Mouse (Mus musculus): ENCODE data around the gene Sugp2. TPM values are rescaled to one million over a fixed set of nuclear protein-coding genes. Genes with fewer than 3 reads are reported as not detected.
A peak's percentile ranks its signal among the peaks of the same experiment; 100 is the strongest.
"Not testable (repeated sequence)": the region's sequence is repeated elsewhere in the genome, so short reads cannot be mapped to it uniquely, and the experiment has no call there.

Sugp2 gene
- total and polyA plus RNA-seq, 2 experiments, result 5.3 to 12.4 TPM

GRCm38 (mm10) chr8:70215092-70215491 lies 18.9 kb upstream of the Sugp2 start:
- 84% methylated on average over 5 of the region's 5 CpGs for WGBS
- H3K4me1 ChIP-seq (ENCODE audit: control insufficient read depth, insufficient read depth, low read length), result peaks cover 26% of the 10 kb centered on the region

DNA sequence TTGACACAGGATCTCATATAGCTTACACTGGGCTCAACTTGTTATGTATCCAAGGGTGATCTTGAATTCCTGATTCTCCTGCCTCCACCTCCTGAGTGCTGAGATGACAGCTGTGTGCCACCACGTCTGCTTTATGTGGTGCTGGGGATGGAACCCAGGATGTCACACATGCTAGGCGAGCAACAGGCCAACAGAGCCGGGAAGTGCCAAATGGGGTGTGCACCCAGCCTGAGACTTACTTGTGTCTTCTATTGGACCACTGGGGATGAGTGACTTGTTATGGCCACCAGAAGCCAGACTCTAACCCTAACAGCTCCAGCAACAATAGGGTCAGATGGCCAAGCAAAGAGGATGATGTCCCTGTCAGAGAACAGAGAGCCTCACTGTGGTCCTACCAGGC lies 17.9 kb upstream of the Sugp2 start:
- not testable (repeated sequence) for DNase-seq (ENCODE audit: extremely low read depth, low read depth, low spot score); H3K79me2 ChIP-seq (ENCODE audit: control insufficient read depth, insufficient read depth, low read length); H3K36me3 ChIP-seq (ENCODE audit: control insufficient read depth, insufficient read depth, low read length); H3K4me3 ChIP-seq (ENCODE audit: insufficient read depth, low read depth, low read length); H3K27me3 ChIP-seq (ENCODE audit: control insufficient read depth, insufficient read depth, low read length); H3K27ac ChIP-seq (replicated peaks; ENCODE audit: insufficient read depth, low read depth, low read length); H3K9ac ChIP-seq (ENCODE audit: low read depth, low read length)
- 49% methylated on average over 3 of the region's 3 CpGs for WGBS
- peaks cover 35% of the 10 kb centered on the region for H3K4me1 ChIP-seq (ENCODE audit: control insufficient read depth, insufficient read depth, low read length)

More at GRCm38 (mm10) chr8:70215092-70215491, 18.9 kb upstream of the Sugp2 start:
- Histone ChIP-seq H3K27me3 (ENCODE audit: control insufficient read depth, insufficient read depth, low read length) (no peaks in the 10 kb centered on the region), H3K79me2 (ENCODE audit: control insufficient read depth, insufficient read depth, low read length) (peaks cover 16% of the 10 kb centered on the region; the same call in 1 of the 2 replicates), H3K36me3 (ENCODE audit: control insufficient read depth, insufficient read depth, low read length) (no peaks in the 10 kb centered on the region), H3K9ac (ENCODE audit: low read depth, low read length) (no peak overlapping the region), H3K4me3 (ENCODE audit: insufficient read depth, low read depth, low read length) (no peak overlapping the region), H3K27ac (replicated peaks; ENCODE audit: insufficient read depth, low read depth, low read length) (no peak overlapping the region)
- DNase-seq (ENCODE audit: extremely low read depth, low read depth, low spot score), result no peak
- no peak for TF ChIP-seq CTCF (IDR thresholded peaks at IDR 0.05; ENCODE audit: low read depth, low read length)
- TF ChIP-seq POLR2A (IDR thresholded peaks at IDR 0.05; ENCODE audit: extremely low read depth, insufficient read depth, low read length), result no peak

GRCm38 (mm10) chr8:70216566-70216965 lies 17.5 kb upstream of the Sugp2 start:
- peaks cover 38% of the 10 kb centered on the region for H3K4me1 ChIP-seq (ENCODE audit: control insufficient read depth, insufficient read depth, low read length)
- H3K27ac ChIP-seq (replicated peaks; ENCODE audit: insufficient read depth, low read depth, low read length), result no peak overlapping the region; the same call in 1 of the 2 replicates
- TF ChIP-seq POLR2A (IDR thresholded peaks at IDR 0.05; ENCODE audit: extremely low read depth, insufficient read depth, low read length) (no peak), CTCF (IDR thresholded peaks at IDR 0.05; ENCODE audit: low read depth, low read length) (no peak)
- H3K79me2 ChIP-seq (ENCODE audit: control insufficient read depth, insufficient read depth, low read length), result peaks cover 5% of the 10 kb centered on the region; the same call in 1 of the 2 replicates
- H3K9ac ChIP-seq (ENCODE audit: low read depth, low read length), result no peak overlapping the region
- peak; percentile 84 for DNase-seq (ENCODE audit: extremely low read depth, low read depth, low spot score)
- 32% methylated on average over 1 of the region's 1 CpGs for WGBS
- no peaks in the 10 kb centered on the region for H3K36me3 ChIP-seq (ENCODE audit: control insufficient read depth, insufficient read depth, low read length)
- H3K4me3 ChIP-seq (ENCODE audit: insufficient read depth, low read depth, low read length), result no peak overlapping the region
- H3K27me3 ChIP-seq (ENCODE audit: control insufficient read depth, insufficient read depth, low read length), result no peaks in the 10 kb centered on the region

DNA sequence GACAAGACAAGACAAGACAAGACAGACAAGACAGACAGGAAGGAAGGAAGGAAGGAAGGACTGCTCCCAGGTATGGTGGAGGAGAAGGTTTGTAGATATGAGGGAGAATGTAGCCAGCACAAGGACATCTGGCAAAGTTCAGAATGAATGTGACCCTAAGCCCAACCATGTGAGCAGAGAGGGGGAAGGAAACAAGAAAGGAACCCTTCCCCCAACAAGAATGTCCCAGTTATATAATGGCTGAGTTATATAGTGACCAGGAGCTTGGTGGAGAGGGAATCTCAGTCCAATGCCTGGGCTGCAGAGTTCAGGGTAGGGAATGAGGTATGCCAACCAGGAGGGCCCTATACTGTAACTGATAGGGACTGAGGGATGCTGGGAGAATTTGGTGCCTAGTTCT lies 16.6 kb upstream of the Sugp2 start:
- Histone ChIP-seq H3K79me2 (ENCODE audit: control insufficient read depth, insufficient read depth, low read length) (no peaks in the 10 kb centered on the region), H3K27me3 (ENCODE audit: control insufficient read depth, insufficient read depth, low read length) (no peaks in the 10 kb centered on the region), H3K9ac (ENCODE audit: low read depth, low read length) (no peak overlapping the region), H3K4me1 (ENCODE audit: control insufficient read depth, insufficient read depth, low read length) (peaks cover 38% of the 10 kb centered on the region), H3K36me3 (ENCODE audit: control insufficient read depth, insufficient read depth, low read length) (no peaks in the 10 kb centered on the region), H3K27ac (replicated peaks; ENCODE audit: insufficient read depth, low read depth, low read length) (0 out of 2 replicates have a peak overlapping the region, but pooled peaks have one; percentile 6), H3K4me3 (ENCODE audit: insufficient read depth, low read depth, low read length) (no peak overlapping the region)
- TF ChIP-seq CTCF (IDR thresholded peaks at IDR 0.05; ENCODE audit: low read depth, low read length) (no peak), POLR2A (IDR thresholded peaks at IDR 0.05; ENCODE audit: extremely low read depth, insufficient read depth, low read length) (no peak)
- DNase-seq (ENCODE audit: extremely low read depth, low read depth, low spot score), result no peak

GRCm38 (mm10) chr8:70219107-70219684 lies 14.8 kb upstream of the Sugp2 start:
- no peaks in the 10 kb centered on the region for H3K79me2 ChIP-seq (ENCODE audit: control insufficient read depth, insufficient read depth, low read length)
- H3K36me3 ChIP-seq (ENCODE audit: control insufficient read depth, insufficient read depth, low read length), result no peaks in the 10 kb centered on the region
- H3K9ac ChIP-seq (ENCODE audit: low read depth, low read length), result no peak overlapping the region
- no peak for TF ChIP-seq POLR2A (IDR thresholded peaks at IDR 0.05; ENCODE audit: extremely low read depth, insufficient read depth, low read length)
- TF ChIP-seq CTCF (IDR thresholded peaks at IDR 0.05; ENCODE audit: low read depth, low read length), result no peak
- peak; percentile 80 for DNase-seq (ENCODE audit: extremely low read depth, low read depth, low spot score)
- peaks cover 36% of the 10 kb centered on the region for H3K4me1 ChIP-seq (ENCODE audit: control insufficient read depth, insufficient read depth, low read length)
- H3K4me3 ChIP-seq (ENCODE audit: insufficient read depth, low read depth, low read length), result no peak overlapping the region
- H3K27ac ChIP-seq (replicated peaks; ENCODE audit: insufficient read depth, low read depth, low read length), result peak overlapping the region; percentile 30
- WGBS, result 32% methylated on average over 5 of the region's 5 CpGs
- no peaks in the 10 kb centered on the region for H3K27me3 ChIP-seq (ENCODE audit: control insufficient read depth, insufficient read depth, low read length)

DNA sequence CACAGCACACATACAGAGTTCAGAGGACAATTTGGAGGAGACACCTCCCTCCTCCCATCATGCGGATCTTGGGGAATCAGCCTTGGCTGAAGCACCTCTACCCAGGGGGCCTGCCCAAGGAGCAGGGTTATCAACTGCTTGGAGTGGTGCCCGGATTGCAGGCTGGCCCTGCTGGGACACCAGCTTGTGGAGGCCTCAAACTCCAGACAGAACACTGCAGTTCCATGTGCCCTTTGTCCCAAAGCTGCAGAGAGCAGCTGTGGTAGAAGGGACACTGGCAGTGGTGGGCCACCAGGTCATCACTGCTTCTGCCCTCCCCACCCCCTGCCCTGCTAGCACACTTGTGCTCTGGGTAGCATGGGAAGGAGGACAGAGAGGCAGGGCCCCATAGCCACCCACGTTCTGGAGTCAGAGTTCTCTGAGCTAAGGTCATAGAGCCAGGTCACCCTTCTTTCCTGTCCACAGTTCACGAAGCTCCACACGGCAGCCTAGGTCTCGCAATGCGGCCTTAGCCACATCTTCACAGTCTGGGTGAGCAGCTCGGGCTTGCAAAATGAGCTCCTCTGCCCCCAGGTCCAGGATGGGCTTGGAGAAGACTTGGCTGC lies 13.7 kb upstream of the Sugp2 start:
- DNase-seq (ENCODE audit: extremely low read depth, low read depth, low spot score), result peak; percentile 73

More for the DNA sequence above, 13.7 kb upstream of the Sugp2 start:
- peak overlapping the region; percentile 70 for H3K27ac ChIP-seq (replicated peaks; ENCODE audit: insufficient read depth, low read depth, low read length)
- no peak for TF ChIP-seq POLR2A (IDR thresholded peaks at IDR 0.05; ENCODE audit: extremely low read depth, insufficient read depth, low read length)
- TF ChIP-seq CTCF (IDR thresholded peaks at IDR 0.05; ENCODE audit: low read depth, low read length), result no peak
- no peaks in the 10 kb centered on the region for H3K27me3 ChIP-seq (ENCODE audit: control insufficient read depth, insufficient read depth, low read length)
- no peak overlapping the region for H3K4me3 ChIP-seq (ENCODE audit: insufficient read depth, low read depth, low read length)
- no peak overlapping the region for H3K9ac ChIP-seq (ENCODE audit: low read depth, low read length)
- peaks cover 36% of the 10 kb centered on the region for H3K4me1 ChIP-seq (ENCODE audit: control insufficient read depth, insufficient read depth, low read length)
- WGBS, result 18% methylated on average over 8 of the region's 8 CpGs
- H3K36me3 ChIP-seq (ENCODE audit: control insufficient read depth, insufficient read depth, low read length), result no peaks in the 10 kb centered on the region
- no peaks in the 10 kb centered on the region for H3K79me2 ChIP-seq (ENCODE audit: control insufficient read depth, insufficient read depth, low read length)
